Mouse (Mus musculus): Measurements from ENCODE around the gene Lgr4. TPM values are rescaled to one million over a fixed set of nuclear protein-coding genes. Genes with fewer than 3 reads are reported as not detected.
"Not testable (repeated sequence)": the region's sequence is repeated elsewhere in the genome, so short reads cannot be mapped to it uniquely, and the experiment has no call there.

Lgr4 gene
- total RNA-seq (2014; fragmentation: Nextera tagmentation) = 12.1 and 14.2 TPM in 2 replicates
- total RNA-seq (2017) = 7.1 and 7.7 TPM in 2 replicates
- polyA plus RNA-seq (2012) = 0.98 and 1.1 TPM in 2 replicates

DNA sequence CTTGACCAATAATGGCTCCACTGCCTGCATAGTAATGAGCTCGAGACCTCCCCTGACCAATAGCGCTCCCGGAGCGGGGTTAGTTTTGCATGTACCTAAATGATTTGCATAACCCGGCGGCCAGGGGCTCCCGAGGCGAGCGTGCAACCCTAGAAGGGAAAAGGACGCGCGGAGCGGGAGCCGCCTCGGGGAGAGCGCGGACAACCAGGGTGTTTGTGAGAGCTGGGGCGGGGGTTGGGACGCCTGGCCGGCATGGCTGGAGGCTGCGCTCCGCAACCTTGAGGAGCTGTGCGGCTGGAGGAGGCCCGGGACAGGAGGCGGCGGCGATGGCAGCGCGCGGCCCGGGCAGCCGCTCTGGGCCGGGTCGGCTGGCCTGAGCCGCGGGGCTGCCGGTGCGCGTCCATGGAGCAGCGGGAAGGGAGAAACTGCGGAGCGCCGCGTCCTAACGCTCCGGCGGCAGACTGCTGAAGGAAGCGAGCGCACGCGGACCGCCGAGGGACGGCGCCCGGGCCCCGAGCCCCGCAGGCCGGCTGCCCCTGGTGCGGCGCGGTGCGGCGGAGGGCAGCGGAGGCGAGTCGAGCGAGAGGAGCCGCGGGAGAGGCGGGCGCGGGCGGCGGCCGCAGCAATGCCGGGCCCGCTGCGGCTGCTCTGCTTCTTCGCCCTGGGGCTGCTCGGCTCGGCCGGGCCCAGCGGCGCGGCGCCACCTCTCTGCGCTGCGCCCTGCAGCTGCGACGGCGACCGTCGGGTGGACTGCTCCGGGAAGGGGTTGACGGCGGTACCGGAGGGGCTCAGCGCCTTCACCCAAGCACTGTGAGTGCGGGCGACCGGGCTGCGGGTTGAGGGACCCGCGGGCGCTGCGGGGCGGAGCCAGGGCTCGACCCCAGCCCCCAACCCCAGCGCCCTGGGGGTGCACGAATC is at the start of gene Lgr4:
Lgr4 (plus strand) TSS at position 152 of the 918 bp plus-strand sequence.
- Histone ChIP-seq H3K9me3 (replicated peaks) (no peaks in the 10 kb centered on the region), H3K27me3 (ENCODE audit: insufficient read depth, low read length) (no peaks in the 10 kb centered on the region), H3K36me3 (replicated peaks) (no peaks in the 10 kb centered on the region), H3K4me3 (ENCODE audit: low read depth, low read length) (peak within 1 kb of the TSS; percentile 83), H3K4me1 (ENCODE audit: insufficient read depth, low read depth, low read length) (peaks cover 41% of the 10 kb centered on the region)
- DNase-seq (ENCODE audit: low spot score) = peak; percentile 89
- peak; percentile 99 for ATAC-seq (ENCODE audit: extremely low read depth, insufficient number of reproducible peaks, low FRiP score, poor library complexity, severe bottlenecking)
- TF ChIP-seq GATA2 (IDR thresholded peaks at IDR 0.05; ENCODE audit: borderline replicate concordance, low read depth, low read length) = no peak
- TF ChIP-seq GATA1 (IDR thresholded peaks at IDR 0.05; ENCODE audit: borderline replicate concordance, low read length) = no peak
- TF ChIP-seq POLR2AphosphoS5 (IDR thresholded peaks at IDR 0.05; ENCODE audit: insufficient replicate concordance, low read depth, low read length) = no peak
- no peak for TF ChIP-seq TAL1 (conservative IDR thresholded peaks at IDR 0.05; ENCODE audit: low read depth, low read length)
- no peak for TF ChIP-seq CTCF (IDR thresholded peaks at IDR 0.05; ENCODE audit: low read depth, low read length)

DNA sequence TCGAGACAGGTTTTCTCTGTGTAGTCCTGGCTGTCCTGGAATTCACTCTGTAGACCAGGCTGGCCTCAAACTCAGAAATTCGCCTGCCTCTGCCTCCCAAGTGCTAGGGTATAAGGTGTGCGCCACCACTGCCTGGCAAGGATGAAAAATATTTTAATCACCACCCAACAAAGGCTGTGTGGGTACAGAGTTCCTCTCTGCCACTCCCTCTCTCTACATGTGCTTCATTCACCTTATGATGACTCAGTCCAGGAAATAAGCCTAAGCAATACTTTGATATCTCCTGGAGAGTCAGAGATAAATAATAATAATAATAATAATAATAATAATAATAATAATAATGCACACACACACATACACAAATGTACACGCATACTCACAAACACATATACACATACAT is 38.0 kb upstream of the Lgr4 start:
- not testable (repeated sequence) for H3K4me1 ChIP-seq (ENCODE audit: insufficient read depth, low read depth, low read length); DNase-seq (ENCODE audit: low spot score)

DNA sequence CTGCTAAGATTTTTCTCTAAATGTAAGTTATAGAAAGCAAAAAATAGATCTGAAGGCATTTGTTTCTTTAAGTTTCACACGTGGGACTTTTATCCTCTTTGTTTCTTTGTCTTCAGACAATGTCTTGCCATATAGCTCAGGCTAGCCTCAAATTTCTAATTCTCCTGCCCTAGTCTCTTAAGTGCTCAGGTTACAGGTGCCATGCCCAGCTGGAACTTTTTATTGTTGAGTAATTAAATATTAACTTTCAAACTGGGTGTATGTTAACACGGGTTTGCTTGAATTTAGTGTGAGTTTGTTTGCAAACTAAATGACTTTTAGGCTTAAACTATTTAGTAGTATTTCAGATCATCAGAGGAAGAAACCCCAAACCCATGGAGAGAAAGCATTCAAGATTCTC is 36.3 kb upstream of the Lgr4 start:
- no peak for TF ChIP-seq GATA2 (IDR thresholded peaks at IDR 0.05; ENCODE audit: borderline replicate concordance, low read depth, low read length)
- no peak for TF ChIP-seq CTCF (IDR thresholded peaks at IDR 0.05; ENCODE audit: low read depth, low read length)
- no peak for TF ChIP-seq GATA1 (IDR thresholded peaks at IDR 0.05; ENCODE audit: borderline replicate concordance, low read length)
- no peak for TF ChIP-seq POLR2AphosphoS5 (IDR thresholded peaks at IDR 0.05; ENCODE audit: insufficient replicate concordance, low read depth, low read length)
- TF ChIP-seq TAL1 (conservative IDR thresholded peaks at IDR 0.05; ENCODE audit: low read depth, low read length) = no peak
- Histone ChIP-seq H3K36me3 (replicated peaks) (no peaks in the 10 kb centered on the region), H3K4me3 (ENCODE audit: low read depth, low read length) (no peak overlapping the region), H3K4me1 (ENCODE audit: insufficient read depth, low read depth, low read length) (no peaks in the 10 kb centered on the region), H3K9me3 (replicated peaks) (no peaks in the 10 kb centered on the region), H3K27me3 (ENCODE audit: insufficient read depth, low read length) (peaks cover 10% of the 10 kb centered on the region)
- DNase-seq (ENCODE audit: low spot score) (no peak), ATAC-seq (ENCODE audit: extremely low read depth, insufficient number of reproducible peaks, low FRiP score, poor library complexity, severe bottlenecking) (no peak)

More for the DNA sequence above, 38.0 kb upstream of the Lgr4 start:
- not testable (repeated sequence) for ATAC-seq (ENCODE audit: extremely low read depth, insufficient number of reproducible peaks, low FRiP score, poor library complexity, severe bottlenecking); H3K27me3 ChIP-seq (ENCODE audit: insufficient read depth, low read length); H3K4me3 ChIP-seq (ENCODE audit: low read depth, low read length); H3K36me3 ChIP-seq (replicated peaks); H3K9me3 ChIP-seq (replicated peaks)

DNA sequence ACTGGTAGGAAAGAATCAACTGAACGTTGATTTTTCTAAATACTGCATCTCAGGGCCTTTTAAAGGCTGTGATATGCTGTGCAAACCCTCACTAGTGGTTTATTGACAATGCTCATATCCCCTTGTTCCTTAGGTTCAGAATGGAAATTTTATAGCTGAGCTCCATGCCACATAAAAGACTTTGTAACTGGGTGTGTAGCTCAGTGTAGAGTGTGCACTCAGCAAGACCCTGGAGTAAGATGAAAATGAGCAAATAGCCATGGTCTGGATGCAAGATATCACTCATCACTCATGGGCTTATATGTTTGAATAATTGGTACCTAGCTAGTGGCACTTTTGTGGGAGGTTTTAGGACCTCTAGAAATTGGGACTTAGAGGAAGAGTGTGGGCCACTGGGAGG is 35.8 kb upstream of the Lgr4 start:
- Histone ChIP-seq H3K36me3 (replicated peaks) (no peaks in the 10 kb centered on the region), H3K4me1 (ENCODE audit: insufficient read depth, low read depth, low read length) (no peaks in the 10 kb centered on the region), H3K9me3 (replicated peaks) (no peaks in the 10 kb centered on the region), H3K4me3 (ENCODE audit: low read depth, low read length) (no peak overlapping the region), H3K27me3 (ENCODE audit: insufficient read depth, low read length) (peaks cover 12% of the 10 kb centered on the region)
- TF ChIP-seq TAL1 (conservative IDR thresholded peaks at IDR 0.05; ENCODE audit: low read depth, low read length) = no peak
- TF ChIP-seq GATA2 (IDR thresholded peaks at IDR 0.05; ENCODE audit: borderline replicate concordance, low read depth, low read length) = no peak
- no peak for TF ChIP-seq POLR2AphosphoS5 (IDR thresholded peaks at IDR 0.05; ENCODE audit: insufficient replicate concordance, low read depth, low read length)
- TF ChIP-seq GATA1 (IDR thresholded peaks at IDR 0.05; ENCODE audit: borderline replicate concordance, low read length) = no peak
- no peak for TF ChIP-seq CTCF (IDR thresholded peaks at IDR 0.05; ENCODE audit: low read depth, low read length)
- DNase-seq (ENCODE audit: low spot score) (no peak), ATAC-seq (ENCODE audit: extremely low read depth, insufficient number of reproducible peaks, low FRiP score, poor library complexity, severe bottlenecking) (no peak)

DNA sequence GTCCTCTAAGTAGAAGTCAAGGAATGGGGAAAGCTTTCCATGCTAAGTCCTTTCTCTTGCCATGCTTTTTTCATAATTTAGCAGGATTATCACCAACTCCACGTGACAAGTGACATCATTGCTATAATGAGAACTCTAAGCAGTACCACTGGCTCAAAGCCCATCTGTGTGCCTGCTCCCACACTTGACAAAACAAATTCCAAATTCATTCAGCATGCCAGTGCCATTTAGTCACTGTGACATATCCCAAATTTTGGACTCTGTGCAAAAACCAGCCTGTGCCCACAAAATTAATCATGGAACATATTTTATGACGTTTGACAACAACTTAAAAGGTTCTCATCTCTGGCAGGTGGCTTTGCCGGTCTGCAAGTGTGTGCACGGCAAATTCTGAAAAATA is 33.3 kb upstream of the Lgr4 start:
- ATAC-seq (ENCODE audit: extremely low read depth, insufficient number of reproducible peaks, low FRiP score, poor library complexity, severe bottlenecking) = no peak
- H3K4me3 ChIP-seq (ENCODE audit: low read depth, low read length) = no peak overlapping the region
- no peaks in the 10 kb centered on the region for H3K4me1 ChIP-seq (ENCODE audit: insufficient read depth, low read depth, low read length)
- peaks cover 13% of the 10 kb centered on the region for H3K27me3 ChIP-seq (ENCODE audit: insufficient read depth, low read length)
- TF ChIP-seq TAL1 (conservative IDR thresholded peaks at IDR 0.05; ENCODE audit: low read depth, low read length) = no peak
- TF ChIP-seq POLR2AphosphoS5 (IDR thresholded peaks at IDR 0.05; ENCODE audit: insufficient replicate concordance, low read depth, low read length) = no peak
- DNase-seq (ENCODE audit: low spot score) = no peak
- peaks cover 3% of the 10 kb centered on the region for H3K36me3 ChIP-seq (replicated peaks)
- H3K9me3 ChIP-seq (replicated peaks) = no peaks in the 10 kb centered on the region

DNA sequence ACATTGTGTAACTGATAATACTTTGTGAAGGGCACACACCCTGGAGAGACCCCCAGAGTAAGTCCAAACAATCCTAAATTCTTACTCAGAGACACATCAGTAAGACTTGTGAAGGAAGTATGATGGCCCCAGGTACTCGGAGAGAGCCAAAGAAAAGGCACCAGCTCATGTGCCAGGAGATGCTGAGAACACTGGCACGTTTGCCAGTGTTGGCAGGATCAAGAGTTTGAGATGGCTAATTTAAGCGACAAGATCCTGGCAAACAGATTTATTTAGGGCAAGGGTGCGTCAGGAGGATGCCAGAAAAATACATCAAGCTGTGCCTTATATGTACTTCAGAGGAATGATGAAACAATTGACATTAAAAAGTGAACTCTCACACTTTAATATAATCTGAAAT is 32.9 kb upstream of the Lgr4 start:
- no peak for TF ChIP-seq GATA2 (IDR thresholded peaks at IDR 0.05; ENCODE audit: borderline replicate concordance, low read depth, low read length)
- no peak for TF ChIP-seq POLR2AphosphoS5 (IDR thresholded peaks at IDR 0.05; ENCODE audit: insufficient replicate concordance, low read depth, low read length)
- TF ChIP-seq TAL1 (conservative IDR thresholded peaks at IDR 0.05; ENCODE audit: low read depth, low read length) = no peak
- TF ChIP-seq CTCF (IDR thresholded peaks at IDR 0.05; ENCODE audit: low read depth, low read length) = no peak
- TF ChIP-seq GATA1 (IDR thresholded peaks at IDR 0.05; ENCODE audit: borderline replicate concordance, low read length) = no peak
- ATAC-seq (ENCODE audit: extremely low read depth, insufficient number of reproducible peaks, low FRiP score, poor library complexity, severe bottlenecking) (no peak), DNase-seq (ENCODE audit: low spot score) (no peak)
- Histone ChIP-seq H3K27me3 (ENCODE audit: insufficient read depth, low read length) (peaks cover 13% of the 10 kb centered on the region), H3K9me3 (replicated peaks) (no peaks in the 10 kb centered on the region), H3K4me3 (ENCODE audit: low read depth, low read length) (no peak overlapping the region), H3K4me1 (ENCODE audit: insufficient read depth, low read depth, low read length) (no peaks in the 10 kb centered on the region), H3K36me3 (replicated peaks) (peaks cover 3% of the 10 kb centered on the region)
